Mouse (Mus musculus) adrenal gland (tissue): ENCODE results near the gene Col5a3.

ENCODE experiments used
- intact Hi-C: fragments of 180-260 bp; cut with DNase I; formaldehyde crosslinking; loops from one replicate; pipeline ENCODE4 v1.15.1; 2025

Gene Col5a3

DNA sequence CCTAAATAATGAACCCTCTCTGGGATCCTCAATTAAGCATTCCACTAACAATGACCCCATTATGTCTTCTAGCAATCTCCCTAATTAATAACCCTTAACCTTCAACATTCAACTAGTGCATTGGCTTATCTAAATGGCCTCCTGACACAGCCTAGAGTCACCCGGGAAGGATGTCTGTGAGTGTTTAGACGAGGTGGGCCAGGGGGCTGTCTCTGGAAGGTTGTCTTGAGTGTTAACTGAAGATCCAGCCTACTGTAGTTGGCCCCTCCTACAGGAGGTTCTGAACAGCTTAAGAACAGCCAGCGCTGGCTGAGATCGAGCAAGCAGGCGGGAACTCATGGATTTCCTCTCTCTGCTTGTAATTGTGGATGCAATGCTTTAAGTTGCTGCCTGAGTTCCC lies 9.2 kb downstream of the Col5a3 start:
- intact Hi-C loops = no loop called here

DNA sequence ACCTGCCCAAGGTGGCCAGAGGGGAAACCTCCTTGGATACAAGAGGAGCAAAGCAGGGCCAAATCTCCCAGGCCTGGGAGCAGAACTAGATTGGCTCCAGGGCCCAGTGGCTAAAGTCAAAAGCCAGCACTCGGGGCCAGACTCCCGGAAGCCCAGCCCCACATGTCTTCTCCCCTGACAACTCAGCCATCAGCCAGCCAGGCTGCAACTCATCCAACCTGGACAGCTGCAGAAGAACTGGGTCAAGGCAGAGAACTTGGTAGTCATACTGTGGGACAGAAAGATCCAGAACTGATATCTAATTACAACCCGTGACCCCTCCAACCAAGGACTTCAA lies 9.7 kb downstream of the Col5a3 start:
- intact Hi-C loops = no loop called here

DNA sequence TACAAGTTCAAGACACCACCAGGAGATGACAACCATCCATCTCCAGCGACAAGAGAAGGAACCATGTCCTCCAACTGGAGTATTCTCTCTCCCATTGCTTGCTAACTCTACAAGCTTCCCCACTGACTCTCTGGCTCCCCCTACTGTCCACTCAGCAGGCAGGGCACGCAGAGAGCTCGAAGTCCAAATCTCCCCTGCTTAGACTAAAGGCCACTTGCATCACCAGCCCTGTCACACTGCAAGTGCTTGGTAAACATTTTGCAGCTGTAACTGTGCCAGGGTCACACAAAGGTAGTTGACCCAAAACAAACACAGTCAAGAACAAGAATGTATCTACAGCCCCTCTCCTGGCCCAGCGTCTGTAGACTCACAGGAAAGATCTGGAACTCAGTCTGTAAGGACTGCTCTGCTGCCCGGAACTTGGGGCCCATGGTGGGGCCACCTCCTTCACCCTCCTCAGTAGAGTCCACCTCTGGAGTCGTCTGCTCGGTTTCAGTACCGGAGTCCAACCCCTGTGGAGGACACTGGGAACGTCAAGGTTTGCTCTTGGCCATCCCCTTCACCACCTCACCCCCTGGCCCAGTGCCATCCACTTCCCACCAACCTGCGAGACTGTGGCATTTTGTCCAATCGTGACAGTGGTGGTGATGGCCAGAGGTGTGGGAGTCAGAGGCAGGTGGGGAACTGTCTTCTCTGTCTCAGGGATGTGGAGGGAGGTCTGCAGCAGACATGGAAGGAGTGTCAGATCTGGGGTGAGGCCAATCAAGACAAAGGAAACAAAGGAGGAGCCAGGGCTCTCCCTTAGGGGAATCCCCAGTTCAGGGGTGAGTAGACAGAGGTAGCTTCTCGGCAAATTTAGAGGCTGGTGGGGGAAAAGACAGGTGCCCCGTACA lies 10.4 kb downstream of the Col5a3 start:
- intact Hi-C loops = loop anchor here (5.0 kb wide), 1 partner anchor 62 kb away; no protein-coding TSS in a partner anchor

- intact Hi-C loops = no loop called here
Observed at GRCm38 (mm10) chr9:20794108-20794806, 20.6 kb downstream of the Col5a3 start.

GRCm38 (mm10) chr9:20790345-20790744 lies 24.5 kb downstream of the Col5a3 start:
- intact Hi-C loops = no loop called here

DNA sequence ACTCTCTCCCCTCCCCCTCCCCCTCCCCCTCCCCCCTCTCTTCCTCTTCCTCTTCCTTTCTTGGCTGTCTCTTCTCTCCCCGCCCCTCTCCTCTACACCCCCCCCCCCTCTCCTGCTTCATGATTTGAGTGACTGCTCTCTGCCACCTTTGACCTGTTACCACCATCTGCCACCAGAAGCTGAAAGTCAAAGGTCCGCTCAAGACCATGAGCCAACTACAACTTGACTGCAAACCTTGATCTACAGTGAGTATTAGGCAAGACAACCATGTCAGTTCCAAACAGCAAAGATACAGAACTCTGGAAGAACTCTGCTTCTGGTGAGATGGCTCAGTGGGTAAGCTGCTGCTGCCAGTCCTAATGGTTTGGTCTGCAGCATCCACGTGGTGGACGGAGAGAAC lies 25.2 kb downstream of the Col5a3 start:
- intact Hi-C loops = no loop called here

GRCm38 (mm10) chr9:20787992-20788391 lies 26.9 kb downstream of the Col5a3 start:
- intact Hi-C loops = no loop called here

DNA sequence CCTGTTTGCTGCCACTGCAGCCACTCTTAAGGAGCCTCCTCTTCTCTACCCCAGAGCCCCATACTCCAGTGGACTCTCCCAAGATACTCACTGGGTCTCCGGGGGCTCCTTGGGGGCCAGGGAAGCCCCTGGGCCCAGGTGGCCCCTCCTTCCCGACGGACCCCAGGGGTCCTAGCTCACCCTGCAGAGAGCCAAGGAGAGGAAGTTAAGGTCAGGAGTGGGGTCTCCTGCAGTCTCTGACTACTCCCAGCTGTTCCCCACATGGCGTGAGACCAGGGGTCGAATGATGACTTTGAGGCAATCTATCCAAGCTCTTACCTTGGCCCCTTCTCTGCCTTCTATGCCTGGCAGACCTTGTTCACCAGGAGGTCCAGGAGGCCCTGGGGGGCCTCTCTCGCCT lies 29.8 kb downstream of the Col5a3 start:
- intact Hi-C loops = no loop called here

DNA sequence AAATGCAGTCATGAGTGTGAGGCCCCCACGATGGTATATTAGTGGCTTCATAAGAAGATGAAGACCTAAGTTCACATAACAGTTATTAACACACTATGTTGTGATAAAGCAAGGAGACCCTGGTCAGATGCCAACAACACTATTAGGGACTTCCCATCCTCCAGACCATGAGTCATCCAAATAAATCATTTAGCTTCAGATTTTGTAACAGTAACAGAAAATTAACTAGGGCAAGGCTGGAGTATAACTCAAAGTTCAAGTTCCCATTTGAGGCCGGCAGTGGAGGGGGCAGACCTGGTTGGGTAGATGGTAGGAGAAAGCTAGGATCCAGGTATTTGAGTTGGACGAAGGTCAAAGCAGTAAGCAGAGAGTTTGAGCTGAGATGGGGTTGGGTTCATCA lies 33.6 kb downstream of the Col5a3 start:
- intact Hi-C loops = no loop called here

DNA sequence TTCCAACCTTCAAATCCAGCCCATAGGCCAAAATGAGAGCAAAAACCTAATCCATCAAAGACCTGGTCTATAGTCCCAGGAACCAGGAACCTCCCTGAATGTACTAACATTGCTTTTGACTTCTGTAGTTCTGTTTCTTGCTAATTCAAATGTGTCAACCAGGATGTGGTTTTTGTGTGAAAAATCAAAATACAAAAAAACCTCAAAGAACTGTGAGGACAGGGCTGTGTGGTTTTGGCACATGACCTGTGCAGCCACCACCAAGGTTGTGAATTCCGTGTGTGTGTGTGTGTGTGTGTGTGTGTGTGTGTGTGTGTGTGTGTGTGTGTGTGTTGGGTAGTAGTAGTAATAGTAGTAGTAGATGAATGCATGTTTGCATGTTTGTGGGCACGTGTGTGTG lies 49.6 kb downstream of the Col5a3 start:
- intact Hi-C loops = no loop called here

- intact Hi-C loops = no loop called here
Observed at GRCm38 (mm10) chr9:20763099-20763498, 51.8 kb downstream of the Col5a3 start.

DNA sequence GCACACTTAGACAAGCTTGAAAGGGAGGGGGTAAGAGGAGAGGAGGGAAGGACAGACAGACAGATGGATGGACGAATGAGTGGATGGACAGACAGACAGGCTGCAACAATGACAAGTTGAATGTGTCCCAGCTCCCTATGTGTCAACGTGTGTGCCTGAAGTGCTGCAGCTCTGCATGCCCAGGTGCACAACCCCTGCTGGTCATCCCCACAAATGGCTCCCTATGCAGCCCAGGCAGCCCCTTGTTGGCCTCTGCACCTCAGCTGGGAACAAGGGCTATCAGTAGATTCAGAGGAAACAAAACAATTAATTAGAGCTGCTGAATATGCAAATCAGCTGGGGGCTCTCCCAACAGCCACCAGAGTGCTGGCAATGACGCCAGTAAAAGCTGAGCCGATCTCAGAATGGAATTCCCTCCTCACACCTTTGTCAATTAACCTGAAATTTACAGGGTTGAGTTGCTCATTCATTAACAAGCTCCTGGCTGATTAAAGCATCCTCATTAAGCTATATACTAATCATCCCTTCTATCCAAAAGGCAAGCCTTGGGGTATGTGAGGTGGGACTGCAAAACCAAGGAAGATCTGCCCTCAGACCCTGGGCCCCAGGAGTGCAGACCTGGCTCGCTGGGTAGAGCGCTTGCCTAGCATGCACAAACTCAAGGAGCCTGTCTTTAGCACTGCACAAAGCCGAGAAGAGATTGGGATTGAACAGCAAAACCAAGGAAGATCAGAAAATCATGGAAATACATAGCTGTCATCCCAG lies 52.5 kb downstream of the Col5a3 start:
- intact Hi-C loops = no loop called here

DNA sequence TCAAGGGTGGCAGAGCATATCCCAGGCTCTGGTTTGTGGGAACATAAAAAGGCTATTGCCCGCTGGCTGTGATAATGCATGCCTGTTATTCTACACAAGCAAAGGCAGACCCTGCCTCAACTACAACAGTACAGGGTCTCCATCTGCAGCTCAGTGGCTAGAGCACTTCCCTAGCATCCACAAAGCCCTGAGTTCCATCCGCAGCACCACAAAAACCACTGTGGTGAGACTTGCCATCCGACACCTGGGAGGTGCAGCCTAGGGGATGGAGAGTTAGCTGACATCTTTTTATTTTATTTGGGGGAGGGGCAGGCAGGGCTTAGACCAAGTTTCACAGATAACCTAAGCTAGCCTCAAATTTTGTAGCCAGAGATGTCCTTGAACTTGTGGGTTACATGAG lies 53.5 kb downstream of the Col5a3 start:
- intact Hi-C loops = no loop called here

- intact Hi-C loops = no loop called here
Observed at GRCm38 (mm10) chr9:20760813-20761212, 54.1 kb downstream of the Col5a3 start.

DNA sequence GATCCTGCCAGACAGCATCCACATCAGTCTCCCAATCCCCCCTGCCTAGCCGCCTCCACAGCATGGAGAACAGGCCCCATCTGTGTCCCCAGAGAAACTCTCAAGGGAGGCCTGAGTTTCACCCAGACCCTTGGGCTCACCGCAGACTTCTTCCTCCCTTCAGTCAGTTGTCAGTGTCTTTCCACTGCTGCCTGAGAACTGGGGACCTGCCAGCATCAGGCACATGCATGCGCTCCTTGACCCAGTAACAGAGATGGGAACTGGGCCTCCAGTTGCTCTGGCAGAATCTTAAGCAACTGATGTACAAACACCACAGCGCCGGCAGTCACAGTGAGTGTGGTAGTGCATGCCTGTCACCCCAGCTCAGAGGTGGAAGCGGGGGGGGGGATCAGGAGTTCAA lies 56.0 kb downstream of the Col5a3 start:
- intact Hi-C loops = no loop called here

DNA sequence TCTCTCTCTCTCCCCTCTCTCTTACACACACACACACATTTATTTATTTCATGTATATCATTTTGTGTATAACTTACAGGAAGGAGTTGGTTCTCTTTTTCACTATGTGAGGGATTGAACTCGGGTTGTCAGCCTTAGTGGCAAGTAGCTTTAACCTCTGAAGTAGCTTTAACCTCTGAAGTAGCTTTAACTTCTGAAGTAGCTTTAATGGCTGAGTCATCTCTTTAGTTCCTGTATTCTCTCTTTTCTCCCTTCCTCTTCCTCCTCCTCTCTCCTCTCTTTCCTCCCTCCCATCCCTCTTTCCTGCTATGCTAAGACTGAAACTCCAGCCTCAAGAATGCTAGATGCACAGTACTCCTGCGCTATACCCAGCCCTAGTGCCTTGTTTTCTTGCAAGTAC lies 56.6 kb downstream of the Col5a3 start:
- intact Hi-C loops = no loop called here

DNA sequence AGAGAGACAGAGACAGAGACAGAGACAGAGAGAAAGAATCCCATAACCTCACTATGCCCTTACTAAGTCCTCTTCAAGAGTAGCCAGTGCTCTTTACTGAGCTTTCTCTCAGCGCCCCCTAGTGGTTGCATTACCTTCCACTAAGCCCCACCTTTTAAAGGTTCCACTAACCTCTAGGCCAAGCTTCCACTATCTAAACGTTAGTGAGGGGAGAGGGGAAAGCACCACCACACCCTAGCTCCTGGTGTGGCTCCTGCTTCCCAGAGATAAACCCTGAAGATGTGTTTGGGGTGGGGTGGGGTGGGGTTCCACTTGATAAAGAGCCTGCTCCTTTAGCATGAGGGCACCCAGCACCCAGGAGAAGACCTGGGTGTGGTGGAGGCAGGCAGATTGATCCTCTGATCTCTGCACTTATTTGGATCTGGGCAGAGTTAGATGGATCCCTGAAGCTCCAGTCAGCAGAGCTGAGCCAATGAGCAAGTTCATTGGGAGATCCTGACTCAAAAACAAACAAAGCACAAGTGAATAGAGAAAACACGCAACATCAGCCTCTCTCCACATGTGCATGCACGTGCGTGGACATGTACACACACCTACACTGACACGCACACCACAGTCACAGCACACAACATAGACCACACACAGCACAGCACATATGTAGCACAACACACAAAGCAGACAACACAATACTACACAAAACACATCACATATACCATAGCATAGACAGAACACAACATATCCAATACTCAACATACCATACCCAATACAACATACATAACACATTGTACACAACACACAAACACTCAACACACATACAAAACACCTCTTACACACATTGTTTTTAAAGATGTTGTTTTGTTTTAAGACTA lies 57.5 kb downstream of the Col5a3 start:
- intact Hi-C loops = no loop called here

DNA sequence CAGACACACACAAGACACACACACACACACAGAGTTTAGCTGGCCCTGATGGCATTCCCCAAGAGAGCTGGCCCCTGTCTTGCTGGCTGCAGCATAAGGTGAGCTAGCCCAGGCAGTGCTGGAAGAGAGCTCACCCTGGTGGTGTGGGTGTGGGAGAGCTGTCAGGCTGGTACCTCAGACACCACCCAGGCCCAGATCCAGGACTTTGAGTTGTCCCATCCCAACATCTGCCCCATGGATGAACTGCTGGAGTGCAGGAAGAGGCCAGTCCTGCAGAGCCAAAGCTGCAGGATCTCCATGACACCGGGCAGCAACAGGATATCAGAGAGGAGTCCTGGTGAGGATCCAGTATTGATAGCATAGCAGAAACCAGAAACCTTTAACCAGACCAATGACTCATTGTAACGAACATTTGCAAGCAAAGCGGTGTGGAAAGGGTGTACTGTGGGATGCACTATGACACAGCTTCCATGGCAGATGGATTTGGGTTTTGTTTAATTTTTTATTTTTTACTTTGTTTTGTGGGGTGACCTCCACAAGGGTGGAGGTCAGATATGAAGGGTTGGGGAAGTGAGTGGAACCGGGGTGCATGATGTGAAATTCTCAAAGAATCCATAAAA lies 58.7 kb downstream of the Col5a3 start:
- intact Hi-C loops = no loop called here

DNA sequence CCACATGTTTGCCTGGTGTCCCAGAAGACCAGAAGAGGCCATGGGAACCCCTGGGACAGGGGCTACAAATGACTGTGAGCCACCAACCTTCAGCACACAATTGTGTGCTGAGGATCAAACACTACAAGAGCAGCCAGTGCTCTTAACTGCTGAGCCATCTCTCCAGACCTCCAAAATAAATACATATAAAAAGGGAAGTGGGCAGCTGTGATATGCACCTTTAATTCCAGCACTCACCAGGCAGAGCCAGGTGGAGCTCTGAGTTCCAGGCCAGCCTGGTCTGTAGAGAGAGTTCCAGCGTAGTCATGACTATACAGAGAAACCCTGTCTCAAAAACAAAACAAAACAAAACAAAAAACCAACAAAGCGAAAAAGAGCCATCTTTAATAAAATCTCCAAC lies 60.5 kb downstream of the Col5a3 start:
- intact Hi-C loops = no loop called here

- intact Hi-C loops = no loop called here
Observed at GRCm38 (mm10) chr9:20751477-20752029, 63.3 kb downstream of the Col5a3 start.
